Comparison of ENCODE assay signal across 8 mouse cellular contexts in genomic region chr10:37136981-37137518, GRCm38 (mm10). TPM values are rescaled to one million over a fixed set of nuclear protein-coding genes. Genes with fewer than 3 reads are reported as not detected.
DNase-seq lines count a peak whose midpoint lies in the region; ATAC-seq and TF ChIP-seq lines count a peak whose summit lies in the region.

No protein-coding gene starts in this region.

- peak overlapping the region; percentile 92 for H3K4me3 ChIP-seq in hindbrain, embryonic 10.5 days
- H3K4me3 ChIP-seq in lung, embryonic 16.5 days (ENCODE audit: low read length): peak overlapping the region; percentile 81
- peak overlapping the region; percentile 100 for H3K4me3 ChIP-seq in thymus, adult 2 months (ENCODE audit: control insufficient read depth, insufficient read depth, low read length)

- DNase-seq in MN1 (ENCODE audit: low spot score): peak; percentile 97
- DNase-seq in cerebellum, adult 8-10 months: peak; percentile 94
- peak; percentile 87 for DNase-seq in hindbrain, embryonic 10.5 days (ENCODE audit: low spot score)
- DNase-seq in layer of hippocampus, adult 9-11 months: peak; percentile 82
- DNase-seq in ovary, adult 18-20 months (ENCODE audit: low spot score): peak; percentile 86
- DNase-seq in thymus, adult 2 months: peak; percentile 94

- H3K9me3 ChIP-seq in hindbrain, embryonic 10.5 days: no peaks in the 10 kb centered on the region
- no peaks in the 10 kb centered on the region for H3K9me3 ChIP-seq in lung, embryonic 16.5 days (ENCODE audit: control insufficient read depth, low read length)

- TF ChIP-seq CTCF in thymus, adult 2 months (IDR thresholded peaks at IDR 0.05; ENCODE audit: borderline replicate concordance, control insufficient read depth, extremely low read depth, insufficient read depth, low read length, poor library complexity): peak; percentile 98

- peak overlapping the region; percentile 70 for H3K4me2 ChIP-seq in lung, embryonic 16.5 days (ENCODE audit: low read depth, low read length)

- peak overlapping the region; percentile 99 for H3K27ac ChIP-seq in hindbrain, embryonic 10.5 days
- H3K27ac ChIP-seq in lung, embryonic 16.5 days (ENCODE audit: low read length): peak overlapping the region; percentile 92
- peak overlapping the region; percentile 96 for H3K27ac ChIP-seq in thymus, adult 2 months (ENCODE audit: control insufficient read depth, insufficient read depth, low read length)

- peaks cover 14% of the 10 kb centered on the region for H3K4me1 ChIP-seq in hindbrain, embryonic 10.5 days (replicated peaks)
- H3K4me1 ChIP-seq in lung, embryonic 16.5 days (replicated peaks; ENCODE audit: control insufficient read depth, insufficient read depth, low read length): peaks cover 11% of the 10 kb centered on the region
- no peaks in the 10 kb centered on the region; the same call in 1 of the 2 replicates for H3K4me1 ChIP-seq in thymus, adult 2 months (replicated peaks; ENCODE audit: control insufficient read depth, insufficient read depth, low read length)

- H3K9ac ChIP-seq in lung, embryonic 16.5 days (ENCODE audit: low read length): peak overlapping the region; percentile 97

- no peaks in the 10 kb centered on the region for H3K27me3 ChIP-seq in hindbrain, embryonic 10.5 days (ENCODE audit: insufficient read depth, poor library complexity, severe bottlenecking)
- H3K27me3 ChIP-seq in lung, embryonic 16.5 days (ENCODE audit: control insufficient read depth, insufficient read depth, low read depth, low read length): no peaks in the 10 kb centered on the region
- H3K27me3 ChIP-seq in thymus, adult 2 months (ENCODE audit: control insufficient read depth, insufficient read depth, low read length): no peaks in the 10 kb centered on the region

- WGBS in hindbrain, embryonic 10.5 days: 0% methylated on average over 49 of the region's 49 CpGs
- 0% methylated on average over 43 of the region's 49 CpGs for WGBS in lung, embryonic 16.5 days
- WGBS in thymus, adult 2 months: under 1% methylated on average over 49 of the region's 49 CpGs

- peaks cover 48% of the 10 kb centered on the region for H3K36me3 ChIP-seq in hindbrain, embryonic 10.5 days
- peaks cover 17% of the 10 kb centered on the region for H3K36me3 ChIP-seq in lung, embryonic 16.5 days (ENCODE audit: control insufficient read depth, insufficient read depth, low read length)
- peaks cover 13% of the 10 kb centered on the region; the same call in 1 of the 2 replicates for H3K36me3 ChIP-seq in thymus, adult 2 months (ENCODE audit: control insufficient read depth, insufficient read depth, low read length)

- ATAC-seq in frontal cortex, adult (ENCODE audit: low TSS enrichment): peak; percentile 48
- ATAC-seq in lung, embryonic 16.5 days (ENCODE audit: low read depth): peak; percentile 78

- peak; percentile 71; the same call in 1 of the 2 replicates for TF ChIP-seq POLR2A in thymus, adult 2 months (IDR thresholded peaks at IDR 0.05; ENCODE audit: control insufficient read depth, extremely low read depth, insufficient read depth, low read length, poor library complexity)

RNA-seq across cellular contexts. Expression of gene Marcks, which starts 1.7 kb away (rescaled TPM):
- 171 and 173 TPM in 2 replicates for polyA plus RNA-seq in hindbrain, embryonic 10.5 days (2016; fragmentation: Nextera tagmentation; extraction: Ambion mirVana)
- polyA plus RNA-seq in lung, embryonic 16.5 days (2015; fragmentation: Nextera tagmentation; extraction: Ambion mirVana): 77.9 and 83.9 TPM in 2 replicates
- 47.7 and 79.9 TPM in 2 replicates for polyA plus RNA-seq in thymus, adult 2 months (2012; rRNA removed)

Comparison
In these comparisons a context has a peak if more than half of its experiments do, and no peak if none do; other contexts are left out.
1. Peak in every context shown above with its lines: DNase-seq, ATAC-seq, H3K4me3 ChIP-seq and H3K27ac ChIP-seq.